Mouse (Mus musculus) ES-E14 (cell line): Measurements from ENCODE around the gene Cnot10. TPM values are rescaled to one million over a fixed set of nuclear protein-coding genes. Genes with fewer than 3 reads are reported as not detected.

Source experiments
- DNase-seq: peaks from one replicate; pipeline ENCODE4 v3.0.0-alpha.2; 2013; ENCODE audit warnings: low read depth, low spot score
- H3K27ac ChIP-seq: 2 replicates; pipeline ENCODE4 v1.5.1; 2012; ENCODE audit warnings: low read depth, mild to moderate bottlenecking, low read length, moderate library complexity, mixed read lengths; ENCODE audit not compliant: poor library complexity, insufficient read depth, severe bottlenecking
- H3K36me3 ChIP-seq: 2 replicates; pipeline ENCODE4 v1.6.1; 2012; ENCODE audit warnings: mild to moderate bottlenecking, low read length, moderate library complexity, mixed read lengths; ENCODE audit not compliant: control insufficient read depth, poor library complexity, insufficient read depth, severe bottlenecking
- H3K4me1 ChIP-seq, 2 experiments: fragments of 150-350 bp in 1 of 2; sonication (generic) in 1 of 2; 2 replicates each; pipeline ENCODE4 v1.6.1; 2012; ENCODE audit warnings: low read length in 2 of 2, mild to moderate bottlenecking in 1 of 2, mixed read lengths in 1 of 2; ENCODE audit not compliant: control insufficient read depth in 2 of 2, insufficient read depth in 2 of 2, poor library complexity in 1 of 2
- H3K4me3 ChIP-seq, 2 experiments: fragments of 150-350 bp in 1 of 2; sonication (generic) in 1 of 2; 2 replicates each; pipeline ENCODE4 v1.5.1; 2012; ENCODE audit warnings: low read length in 2 of 2, low read depth in 1 of 2, mild to moderate bottlenecking in 1 of 2, mixed read lengths in 1 of 2; ENCODE audit not compliant: insufficient read depth in 1 of 2, poor library complexity in 1 of 2, severe bottlenecking in 1 of 2
- H3K9ac ChIP-seq: 2 replicates; pipeline ENCODE4 v1.6.1; 2012; ENCODE audit warnings: low read depth, mild to moderate bottlenecking, low read length, mixed read lengths; ENCODE audit not compliant: poor library complexity, insufficient read depth, severe bottlenecking
- H3K9me3 ChIP-seq: fragments of 150-350 bp; sonication (generic); 2 replicates; pipeline ENCODE4 v1.6.1; 2012; ENCODE audit warnings: low read depth, mild to moderate bottlenecking, low read length; ENCODE audit not compliant: control insufficient read depth, insufficient read depth
- CHD2 ChIP-seq: IDR thresholded peaks from 2 replicates; pipeline ENCODE4 v1.6.1; 2014; ENCODE audit warnings: mild to moderate bottlenecking, low read depth, low read length, inconsistent platforms
- HCFC1 ChIP-seq: IDR thresholded peaks from 2 replicates; pipeline ENCODE4 v1.6.1; 2012; ENCODE audit warnings: low read length, inconsistent platforms, borderline replicate concordance; ENCODE audit not compliant: insufficient read depth
- MAFK ChIP-seq: IDR thresholded peaks from 2 replicates; pipeline ENCODE4 v1.6.1; 2014; ENCODE audit warnings: mild to moderate bottlenecking, low read depth, low read length, inconsistent platforms; ENCODE audit not compliant: insufficient read depth
- ZC3H11A ChIP-seq: IDR thresholded peaks from 2 replicates; pipeline ENCODE4 v1.6.1; 2012; ENCODE audit warnings: low read depth, mild to moderate bottlenecking, inconsistent platforms, low read length, borderline replicate concordance
- ZNF384 ChIP-seq: IDR thresholded peaks from 2 replicates; pipeline ENCODE4 v1.6.1; 2012; ENCODE audit warnings: low read depth, low read length, inconsistent platforms
- in situ Hi-C, 2 experiments: fragments of 600-800 bp; cut with MboI; formaldehyde crosslinking; loops; one replicate each; pipeline ENCODE4 v1.15.1; 2025; ENCODE audit warnings: low sequenced_read_pairs in 2 of 2, inconsistent platforms in 1 of 2; ENCODE audit not compliant: unreplicated experiment in 2 of 2
- total RNA-seq: library from RNA; depleted of rRNA; stranded (reverse); fragments of 300-350 nt; gene quantifications from 2 replicates; pipeline ENCODE4 v1.2.3, GENCODE M21; 2012

Cnot10 gene
- total RNA-seq, 1 experiment, result 73.0 TPM

- Histone ChIP-seq H3K27ac (no peak overlapping the region), H3K9ac (no peak overlapping the region), H3K4me1 (peaks cover 6 to 16% of the 10 kb centered on the region in 2 experiments; a peak in 3 of 4 replicates), H3K9me3 (no peaks in the 10 kb centered on the region), H3K4me3 (no peak overlapping the region), H3K36me3 (no peaks in the 10 kb centered on the region)
- no peak for TF ChIP-seq CHD2
- no peak for TF ChIP-seq MAFK
- no peak for TF ChIP-seq ZC3H11A
- TF ChIP-seq ZNF384, result no peak
- no peak for TF ChIP-seq HCFC1
- in situ Hi-C loops, result no loop called here
- no peak for DNase-seq
Observed at GRCm38 (mm10) chr9:114668047-114668446, 28.1 kb upstream of the Cnot10 start.

GRCm38 (mm10) chr9:114666858-114667257, 26.9 kb upstream of the Cnot10 start:
- Histone ChIP-seq H3K4me3 (no peak overlapping the region), H3K27ac (no peak overlapping the region), H3K4me1 (peaks cover 6 to 16% of the 10 kb centered on the region in 2 experiments; a peak in 3 of 4 replicates), H3K36me3 (no peaks in the 10 kb centered on the region), H3K9ac (no peak overlapping the region), H3K9me3 (no peaks in the 10 kb centered on the region)
- no peak for DNase-seq
- TF ChIP-seq HCFC1, result no peak
- TF ChIP-seq MAFK, result no peak
- TF ChIP-seq CHD2, result no peak
- TF ChIP-seq ZC3H11A, result no peak
- no peak for TF ChIP-seq ZNF384
- in situ Hi-C loops, result no loop called here

GRCm38 (mm10) chr9:114663782-114664181, 23.8 kb upstream of the Cnot10 start:
- peak; percentile 72 for DNase-seq
- Histone ChIP-seq H3K9me3 (no peaks in the 10 kb centered on the region), H3K4me1 (peaks cover 6 to 16% of the 10 kb centered on the region in 2 experiments; a peak in 3 of 4 replicates), H3K27ac (peak overlapping the region; percentile 12; the same call in 1 of the 2 replicates), H3K4me3 (peak overlapping the region; percentile 19 to 68; a peak in 3 of 4 replicates), H3K9ac (peak overlapping the region; percentile 58; the same call in 1 of the 2 replicates), H3K36me3 (no peaks in the 10 kb centered on the region)
- no peak for TF ChIP-seq ZC3H11A
- no peak for TF ChIP-seq HCFC1
- TF ChIP-seq ZNF384, result no peak
- no peak for TF ChIP-seq CHD2
- no peak for TF ChIP-seq MAFK
- in situ Hi-C loops, result no loop called here

- H3K27ac ChIP-seq, result no peak overlapping the region
- no peaks in the 10 kb centered on the region for H3K36me3 ChIP-seq
- DNase-seq, result no peak
- no peak overlapping the region for H3K4me3 ChIP-seq
- in situ Hi-C loops, result no loop called here
- TF ChIP-seq ZNF384, result no peak
- TF ChIP-seq MAFK, result no peak
- TF ChIP-seq ZC3H11A, result no peak
- TF ChIP-seq HCFC1, result no peak
- no peak for TF ChIP-seq CHD2
- peaks cover 6 to 8% of the 10 kb centered on the region in 2 experiments; a peak in 3 of 4 replicates for H3K4me1 ChIP-seq
- H3K9me3 ChIP-seq, result no peaks in the 10 kb centered on the region
- H3K9ac ChIP-seq, result no peak overlapping the region
Observed at GRCm38 (mm10) chr9:114661991-114662390, 22.0 kb upstream of the Cnot10 start.
